Mouse (Mus musculus): ENCODE measurements around the gene Ubxn11.
A peak's percentile ranks its signal among the peaks of the same experiment; 100 is the strongest.
"Not testable (repeated sequence)": the region's sequence is repeated elsewhere in the genome, so short reads cannot be mapped to it uniquely, and the experiment has no call there.

The Ubxn11 gene

GRCm38 (mm10) chr4:134120192-134120805, 17.9 kb downstream of the Ubxn11 start:
- DNase-seq, result no peak

- DNase-seq, result no peak
These were observed 18.5 kb downstream of the Ubxn11 start for GRCm38 (mm10) chr4:134120916-134121315.

- DNase-seq, result no peak
These were observed 19.2 kb downstream of the Ubxn11 start for GRCm38 (mm10) chr4:134121571-134121970.

GRCm38 (mm10) chr4:134122281-134122680, 19.9 kb downstream of the Ubxn11 start:
- no peak for DNase-seq

GRCm38 (mm10) chr4:134123147-134123546, 20.8 kb downstream of the Ubxn11 start:
- no peak for DNase-seq

GRCm38 (mm10) chr4:134123680-134124551, 21.5 kb downstream of the Ubxn11 start:
- peak; percentile 39 for DNase-seq

- DNase-seq, result no peak
These were observed 23.2 kb downstream of the Ubxn11 start for GRCm38 (mm10) chr4:134125383-134126060.

GRCm38 (mm10) chr4:134126300-134127120, 24.1 kb downstream of the Ubxn11 start:
- no peak for DNase-seq

GRCm38 (mm10) chr4:134127121-134127455, 24.7 kb downstream of the Ubxn11 start:
- DNase-seq, result no peak

GRCm38 (mm10) chr4:134127793-134128192, 25.4 kb downstream of the Ubxn11 start:
- no peak for DNase-seq

GRCm38 (mm10) chr4:134128221-134128982, 26.0 kb downstream of the Ubxn11 start, which contains the start of gene Sh3bgrl3:
Gene Sh3bgrl3 (minus strand): TSS chr4:134128789.
- peak; percentile 91 for DNase-seq

- no peak for DNase-seq
These were observed 26.6 kb downstream of the Ubxn11 start for GRCm38 (mm10) chr4:134128983-134129362.

GRCm38 (mm10) chr4:134129482-134129881, 27.1 kb downstream of the Ubxn11 start:
- DNase-seq, result peak; percentile 26

GRCm38 (mm10) chr4:134132117-134132516, 29.7 kb downstream of the Ubxn11 start:
- DNase-seq, result no peak

- no peak for DNase-seq
These were observed 30.2 kb downstream of the Ubxn11 start for GRCm38 (mm10) chr4:134132519-134133095.

- no peak for DNase-seq
These were observed 34.0 kb downstream of the Ubxn11 start for GRCm38 (mm10) chr4:134136280-134136926.

- no peak for DNase-seq
These were observed 36.5 kb downstream of the Ubxn11 start for GRCm38 (mm10) chr4:134138857-134139256.

- DNase-seq, result not testable (repeated sequence)
These were observed 41.9 kb downstream of the Ubxn11 start for GRCm38 (mm10) chr4:134144297-134144696.

- no peak for DNase-seq
These were observed 47.0 kb downstream of the Ubxn11 start for GRCm38 (mm10) chr4:134149389-134149788.

- DNase-seq, result no peak
These were observed 49.7 kb downstream of the Ubxn11 start for GRCm38 (mm10) chr4:134152112-134152511.

GRCm38 (mm10) chr4:134153656-134154055, 51.3 kb downstream of the Ubxn11 start:
- DNase-seq, result no peak

All from kidney, adult 18-20 months (tissue).